8 mouse cellular contexts compared by ENCODE assay signal in the genomic region with DNA sequence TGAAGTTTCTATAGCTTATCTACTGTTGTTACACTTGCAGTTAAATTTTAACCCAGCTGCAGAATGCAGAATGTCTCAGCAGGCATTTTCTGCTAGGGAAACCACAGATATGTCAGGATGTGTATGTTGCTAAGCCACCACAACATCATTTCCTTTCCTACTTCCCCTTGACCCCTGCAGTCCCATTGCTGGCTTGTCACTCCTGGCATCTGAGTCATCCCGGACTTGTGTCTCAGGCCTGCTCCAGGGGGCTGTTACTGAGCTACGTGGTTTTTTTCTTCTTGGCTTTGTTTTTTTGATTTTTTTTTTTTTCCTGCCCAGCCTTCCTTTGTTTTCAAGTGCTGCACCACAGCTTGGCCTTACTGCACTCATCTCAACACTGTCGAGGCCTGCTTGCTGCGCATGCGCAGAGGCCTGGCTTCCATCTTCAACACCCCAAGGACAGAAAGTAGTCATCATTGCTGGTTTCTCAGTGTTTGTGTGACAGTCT. TPM values are rescaled to one million over a fixed set of nuclear protein-coding genes. Genes with fewer than 3 reads are reported as not detected.
A peak's percentile ranks its signal among the peaks of the same experiment; 100 is the strongest.
DNase-seq lines count a peak whose midpoint lies in the region; ATAC-seq and TF ChIP-seq lines count a peak whose summit lies in the region.

No protein-coding gene starts in this region.

- H3K27ac ChIP-seq in heart, embryonic 15.5 days: peak overlapping the region; percentile 80
- H3K27ac ChIP-seq in liver, adult 2 months (replicated peaks; ENCODE audit: insufficient read depth, low read depth, low read length): peak overlapping the region; percentile 15; the same call in 1 of the 2 replicates
- no peak overlapping the region for H3K27ac ChIP-seq in neural tube, embryonic 14.5 days (ENCODE audit: low read depth, low read length)

- peak; percentile 80 for ATAC-seq in CD4-positive, CD25-positive, alpha-beta regulatory T cell, adult 4 months
- ATAC-seq in heart, embryonic 15.5 days (replicated peaks; ENCODE audit: insufficient number of reproducible peaks, insufficient read depth, low FRiP score, low read depth): peak; percentile 86
- peak; percentile 28; the same call in 1 of the 2 replicates for ATAC-seq in neural tube, embryonic 14.5 days (ENCODE audit: low read depth)

- no peak overlapping the region for H3K4me3 ChIP-seq in heart, embryonic 15.5 days
- no peak overlapping the region for H3K4me3 ChIP-seq in liver, adult 2 months (ENCODE audit: insufficient read depth, low read depth, low read length)
- H3K4me3 ChIP-seq in neural tube, embryonic 14.5 days (ENCODE audit: low read depth, low read length): no peak overlapping the region

- no peaks in the 10 kb centered on the region for H3K27me3 ChIP-seq in heart, embryonic 15.5 days
- H3K27me3 ChIP-seq in liver, adult 2 months (ENCODE audit: control insufficient read depth, insufficient read depth, low read length): no peaks in the 10 kb centered on the region
- H3K27me3 ChIP-seq in neural tube, embryonic 14.5 days (ENCODE audit: control insufficient read depth, insufficient read depth, low read length): no peaks in the 10 kb centered on the region

- no peaks in the 10 kb centered on the region for H3K9me3 ChIP-seq in heart, embryonic 15.5 days (replicated peaks)
- H3K9me3 ChIP-seq in neural tube, embryonic 14.5 days (ENCODE audit: control insufficient read depth, low read length): no peaks in the 10 kb centered on the region

- no peak overlapping the region for H3K9ac ChIP-seq in heart, embryonic 15.5 days
- H3K9ac ChIP-seq in liver, adult 2 months (ENCODE audit: low read depth, low read length): no peak overlapping the region
- H3K9ac ChIP-seq in neural tube, embryonic 14.5 days (replicated peaks; ENCODE audit: low read depth, low read length): no peak overlapping the region

- peak; percentile 73 for DNase-seq in adrenal gland, postnatal 25 days
- DNase-seq in liver, adult 2 months (ENCODE audit: extremely low read depth, low read depth, low spot score): peak; percentile 49
- no peak for DNase-seq in layer of hippocampus, postnatal 25 days (ENCODE audit: extremely low spot score in 1 of 2, low spot score in 1 of 2)
- DNase-seq in right cerebral cortex, postnatal 4 days: no peak
- no peak for DNase-seq in cerebellum, adult 9-10 months

- H3K4me2 ChIP-seq in heart, embryonic 15.5 days: 0 out of 2 replicates have a peak overlapping the region, but pooled peaks have one; percentile 10
- no peak overlapping the region for H3K4me2 ChIP-seq in neural tube, embryonic 14.5 days (ENCODE audit: low read depth, low read length)

- no peaks in the 10 kb centered on the region for H3K36me3 ChIP-seq in heart, embryonic 15.5 days
- no peaks in the 10 kb centered on the region for H3K36me3 ChIP-seq in liver, adult 2 months (ENCODE audit: control insufficient read depth, insufficient read depth, low read length)
- H3K36me3 ChIP-seq in neural tube, embryonic 14.5 days (ENCODE audit: control insufficient read depth, insufficient read depth, low read length): no peaks in the 10 kb centered on the region

- WGBS in heart, embryonic 15.5 days: 32% methylated on average over 5 of the region's 5 CpGs
- WGBS in liver, adult 2 months: 58% methylated on average over 5 of the region's 5 CpGs
- WGBS in neural tube, embryonic 14.5 days: 60% methylated on average over 5 of the region's 5 CpGs

- no peak for TF ChIP-seq CTCF in liver, adult 2 months (IDR thresholded peaks at IDR 0.05; ENCODE audit: low read depth, low read length)

- no peaks in the 10 kb centered on the region for H3K79me2 ChIP-seq in liver, adult 2 months (ENCODE audit: control insufficient read depth, insufficient read depth, low read length)

- peaks cover 25% of the 10 kb centered on the region for H3K4me1 ChIP-seq in heart, embryonic 15.5 days (replicated peaks)
- peaks cover 2% of the 10 kb centered on the region; the same call in 1 of the 2 replicates for H3K4me1 ChIP-seq in liver, adult 2 months (ENCODE audit: control insufficient read depth, insufficient read depth, low read length)
- 0 out of 2 replicates have a peak, but pooled peaks cover 2% of the 10 kb centered on the region for H3K4me1 ChIP-seq in neural tube, embryonic 14.5 days (ENCODE audit: control insufficient read depth, insufficient read depth, low read length)

- TF ChIP-seq POLR2A in liver, adult 2 months (IDR thresholded peaks at IDR 0.05; ENCODE audit: extremely low read depth, insufficient read depth, low read length): no peak

RNA-seq across cellular contexts. Expression of a gene that starts 46.4 kb away (rescaled TPM):
- 10 to 100 TPM; 46.8 to 50.9 TPM for polyA plus RNA-seq in CD4-positive, CD25-positive, alpha-beta regulatory T cell, adult 4 months (2017; shearing (Covaris generic))
- 33.5 and 52.2 TPM in 2 replicates for total RNA-seq in adrenal gland, postnatal 25 days (2021)
- polyA plus RNA-seq in heart, embryonic 15.5 days (2015; fragmentation: Nextera tagmentation; extraction: Ambion mirVana): 38.3 and 44.7 TPM in 2 replicates
- total RNA-seq in liver, adult 2 months (2014; rRNA removed): 12.2 and 13.9 TPM in 2 replicates
- polyA plus RNA-seq in liver, adult 2 months (2012; rRNA removed): 1.3 and 1.5 TPM in 2 replicates
- polyA plus RNA-seq in neural tube, embryonic 14.5 days (2014; fragmentation: Nextera tagmentation; extraction: Ambion mirVana): 10.0 and 11.6 TPM in 2 replicates
- total RNA-seq in layer of hippocampus, postnatal 25 days (2021): 1 to 10 TPM; 4.6 to 5.4 TPM

Comparison
In these comparisons a context has a peak if more than half of its experiments do, and no peak if none do; other contexts are left out.
1. ATAC-seq: peak in every context shown above with its lines; median percentile 86 in heart, embryonic 15.5 days; 80 in CD4-positive, CD25-positive, alpha-beta regulatory T cell, adult 4 months; 28 in neural tube, embryonic 14.5 days.
2. DNase-seq: peak in adrenal gland, postnatal 25 days (single experiment) and liver, adult 2 months (single experiment); none in layer of hippocampus, postnatal 25 days (0 of 2), right cerebral cortex, postnatal 4 days (single experiment) and cerebellum, adult 9-10 months (single experiment).